In the genomic region with DNA sequence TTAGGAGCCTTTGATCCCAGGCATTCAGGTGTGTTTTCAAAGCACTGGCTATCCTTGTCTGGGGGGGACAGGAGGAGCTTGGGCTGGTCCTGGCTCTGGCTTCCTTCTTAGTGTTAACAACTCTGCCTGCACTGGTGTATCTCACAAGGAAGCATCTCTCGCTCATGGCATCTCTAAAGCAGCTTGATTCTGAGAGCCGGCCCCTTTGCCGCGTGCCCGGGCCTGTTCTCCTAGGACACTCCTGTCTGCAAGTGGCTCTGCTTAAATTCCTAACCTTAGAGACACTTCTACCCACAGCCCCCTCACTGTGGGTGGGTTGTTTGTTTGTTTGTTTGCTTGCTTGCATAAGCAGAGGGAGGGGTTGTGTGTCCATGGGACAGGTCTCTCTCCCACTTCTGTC, we compare ENCODE assay signal across 16 mouse cellular contexts. TPM values are rescaled to one million over a fixed set of nuclear protein-coding genes. Genes with fewer than 3 reads are reported as not detected.
DNase-seq lines count a peak whose midpoint lies in the region; ATAC-seq and TF ChIP-seq lines count a peak whose summit lies in the region.
"Had no signal": no experiment of that assay in that cellular context is flagged by ENCODE, and none has a peak within 500 bp of the region (broad histone marks: within the 10 kb centered on the region; RNA-seq: fewer than 3 reads in every experiment).

No protein-coding gene starts in this region.

- peak overlapping the region; percentile 89 for H3K27ac ChIP-seq in heart, embryonic 13.5 days (replicated peaks)
- H3K27ac ChIP-seq in midbrain, embryonic 10.5 days (replicated peaks): peak overlapping the region; percentile 82
- no peak overlapping the region for H3K27ac ChIP-seq in midbrain, postnatal 0 days (ENCODE audit: low read depth, low read length)
- H3K27ac ChIP-seq in embryonic facial prominence, embryonic 13.5 days: peak overlapping the region; percentile 86
- H3K27ac ChIP-seq in midbrain, embryonic 15.5 days: 0 out of 2 replicates have a peak overlapping the region, but pooled peaks have one; percentile 9
- H3K27ac ChIP-seq: hindbrain, embryonic 15.5 days; kidney, postnatal 0 days; liver, embryonic 15.5 days; neural tube, embryonic 13.5 days had no signal

- no peak for ATAC-seq in heart, embryonic 13.5 days (ENCODE audit: extremely low read depth, insufficient number of reproducible peaks, low FRiP score, low TSS enrichment)
- ATAC-seq in midbrain, postnatal 0 days (ENCODE audit: low FRiP score): no peak
- ATAC-seq in embryonic facial prominence, embryonic 13.5 days (ENCODE audit: insufficient number of reproducible peaks, insufficient read depth, low FRiP score, low TSS enrichment, low read depth): no peak
- no peak for ATAC-seq in midbrain, embryonic 15.5 days (replicated peaks)

- no peak for TF ChIP-seq CTCF in midbrain, postnatal 0 days (IDR thresholded peaks at IDR 0.05)

- no peaks in the 10 kb centered on the region for H3K27me3 ChIP-seq in heart, embryonic 13.5 days (replicated peaks)
- 0 out of 2 replicates have a peak, but pooled peaks cover 6% of the 10 kb centered on the region for H3K27me3 ChIP-seq in midbrain, embryonic 10.5 days (ENCODE audit: low read depth, poor library complexity, severe bottlenecking)
- no peaks in the 10 kb centered on the region for H3K27me3 ChIP-seq in midbrain, postnatal 0 days (ENCODE audit: insufficient read depth, low read length)
- no peaks in the 10 kb centered on the region for H3K27me3 ChIP-seq in embryonic facial prominence, embryonic 13.5 days
- no peaks in the 10 kb centered on the region for H3K27me3 ChIP-seq in midbrain, embryonic 15.5 days (replicated peaks)
- H3K27me3 ChIP-seq: hindbrain, embryonic 15.5 days; liver, embryonic 15.5 days; neural tube, embryonic 13.5 days had no signal

- H3K4me1 ChIP-seq in heart, embryonic 13.5 days: peaks cover 58% of the 10 kb centered on the region
- H3K4me1 ChIP-seq in midbrain, embryonic 10.5 days: peaks cover 76% of the 10 kb centered on the region
- peaks cover 9% of the 10 kb centered on the region; the same call in 1 of the 2 replicates for H3K4me1 ChIP-seq in midbrain, postnatal 0 days (ENCODE audit: insufficient read depth, low read length)
- H3K4me1 ChIP-seq in embryonic facial prominence, embryonic 13.5 days: peaks cover 71% of the 10 kb centered on the region
- peaks cover 42% of the 10 kb centered on the region for H3K4me1 ChIP-seq in midbrain, embryonic 15.5 days

- DNase-seq in heart, postnatal 25 days (ENCODE audit: low spot score): no peak
- no peak for DNase-seq in midbrain, embryonic 10.5 days (ENCODE audit: low spot score)
- DNase-seq in midbrain, postnatal 0 days (ENCODE audit: low spot score): no peak
- DNase-seq in embryo, embryonic 10 days (ENCODE audit: low spot score): no peak
- no peak for DNase-seq in lung, postnatal 25 days (ENCODE audit: low spot score)
- DNase-seq: adrenal gland, postnatal 10 days; heart, adult 18-20 months; layer of hippocampus, postnatal 36 days; thymus, postnatal 4 days had no signal

- WGBS in heart, embryonic 13.5 days: 42% methylated on average over 5 of the region's 5 CpGs
- 28% methylated on average over 5 of the region's 5 CpGs for WGBS in midbrain, embryonic 10.5 days
- WGBS in midbrain, postnatal 0 days: 28% methylated on average over 5 of the region's 5 CpGs
- 26% methylated on average over 5 of the region's 5 CpGs for WGBS in embryonic facial prominence, embryonic 13.5 days
- WGBS in midbrain, embryonic 15.5 days: 32% methylated on average over 5 of the region's 5 CpGs

- H3K4me2 ChIP-seq in heart, embryonic 13.5 days: no peak overlapping the region
- H3K4me2 ChIP-seq in midbrain, postnatal 0 days (ENCODE audit: low read depth, low read length, poor library complexity, severe bottlenecking): no peak overlapping the region
- H3K4me2 ChIP-seq in embryonic facial prominence, embryonic 13.5 days: no peak overlapping the region
- no peak overlapping the region for H3K4me2 ChIP-seq in midbrain, embryonic 15.5 days
- H3K4me2 ChIP-seq: hindbrain, embryonic 15.5 days; liver, embryonic 15.5 days; neural tube, embryonic 13.5 days had no signal

- no peak overlapping the region for H3K4me3 ChIP-seq in heart, embryonic 13.5 days
- H3K4me3 ChIP-seq in midbrain, embryonic 10.5 days: no peak overlapping the region
- H3K4me3 ChIP-seq in midbrain, postnatal 0 days (ENCODE audit: low read depth, low read length): no peak overlapping the region
- no peak overlapping the region for H3K4me3 ChIP-seq in embryonic facial prominence, embryonic 13.5 days
- H3K4me3 ChIP-seq in midbrain, embryonic 15.5 days: no peak overlapping the region
- H3K4me3 ChIP-seq: hindbrain, embryonic 15.5 days; liver, embryonic 15.5 days; neural tube, embryonic 13.5 days had no signal

- intact Hi-C loops in heart, postnatal 25 days (cut with DNase I): no loop called here

- no peaks in the 10 kb centered on the region for H3K9me3 ChIP-seq in heart, embryonic 13.5 days
- H3K9me3 ChIP-seq in midbrain, embryonic 10.5 days (replicated peaks): no peaks in the 10 kb centered on the region
- no peaks in the 10 kb centered on the region for H3K9me3 ChIP-seq in midbrain, postnatal 0 days (ENCODE audit: low read length)
- H3K9me3 ChIP-seq in embryonic facial prominence, embryonic 13.5 days: no peaks in the 10 kb centered on the region
- H3K9me3 ChIP-seq in midbrain, embryonic 15.5 days: no peaks in the 10 kb centered on the region
- H3K9me3 ChIP-seq: hindbrain, embryonic 15.5 days; liver, embryonic 15.5 days; neural tube, embryonic 13.5 days had no signal

- peak overlapping the region; percentile 62 for H3K9ac ChIP-seq in heart, embryonic 13.5 days
- no peak overlapping the region for H3K9ac ChIP-seq in midbrain, postnatal 0 days (replicated peaks; ENCODE audit: low read length, poor library complexity, severe bottlenecking)
- no peak overlapping the region for H3K9ac ChIP-seq in embryonic facial prominence, embryonic 13.5 days
- no peak overlapping the region for H3K9ac ChIP-seq in midbrain, embryonic 15.5 days
- H3K9ac ChIP-seq: hindbrain, embryonic 15.5 days; liver, embryonic 15.5 days had no signal

- H3K36me3 ChIP-seq in heart, embryonic 13.5 days: peaks cover 32% of the 10 kb centered on the region
- peaks cover 50% of the 10 kb centered on the region for H3K36me3 ChIP-seq in midbrain, embryonic 10.5 days
- H3K36me3 ChIP-seq in midbrain, postnatal 0 days (ENCODE audit: insufficient read depth, low read length): peaks cover 21% of the 10 kb centered on the region; the same call in 1 of the 2 replicates
- H3K36me3 ChIP-seq in embryonic facial prominence, embryonic 13.5 days: peaks cover 35% of the 10 kb centered on the region
- no peaks in the 10 kb centered on the region for H3K36me3 ChIP-seq in midbrain, embryonic 15.5 days (replicated peaks)

RNA-seq across cellular contexts. Expression of gene Cenpx, which starts 5.6 kb away (rescaled TPM):
- polyA plus RNA-seq in heart, embryonic 13.5 days (2015; fragmentation: Nextera tagmentation; extraction: Ambion mirVana): 120 and 122 TPM in 2 replicates
- total RNA-seq in heart, postnatal 25 days (2021): 10 to 100 TPM; 31.2 to 35.7 TPM
- polyA plus RNA-seq in midbrain, embryonic 10.5 days (2016; fragmentation: Nextera tagmentation; extraction: Ambion mirVana): 132 and 133 TPM in 2 replicates
- total RNA-seq in midbrain, postnatal 0 days (2014; rRNA removed): 70.8 and 76.0 TPM in 2 replicates
- polyA plus RNA-seq in midbrain, postnatal 0 days (2015; fragmentation: Nextera tagmentation; extraction: Ambion mirVana): 94.5 and 94.6 TPM in 2 replicates
- 132 and 154 TPM in 2 replicates for polyA plus RNA-seq in embryonic facial prominence, embryonic 13.5 days (2015; fragmentation: Nextera tagmentation; extraction: Ambion mirVana)
- polyA plus RNA-seq in midbrain, embryonic 15.5 days (2015; fragmentation: Nextera tagmentation; extraction: Ambion mirVana): 95.6 and 99.7 TPM in 2 replicates

RNA-seq across cellular contexts. Expression of gene Lrrc45, which starts 5.8 kb away (rescaled TPM):
- 27.8 and 28.1 TPM in 2 replicates for polyA plus RNA-seq in heart, embryonic 13.5 days (2015; fragmentation: Nextera tagmentation; extraction: Ambion mirVana)
- total RNA-seq in heart, postnatal 25 days (2021): 1 to 10 TPM; 5.6 to 6.2 TPM
- 57.0 and 57.7 TPM in 2 replicates for polyA plus RNA-seq in midbrain, embryonic 10.5 days (2016; fragmentation: Nextera tagmentation; extraction: Ambion mirVana)
- total RNA-seq in midbrain, postnatal 0 days (2014; rRNA removed): 44.8 and 47.8 TPM in 2 replicates
- polyA plus RNA-seq in midbrain, postnatal 0 days (2015; fragmentation: Nextera tagmentation; extraction: Ambion mirVana): 46.8 and 51.0 TPM in 2 replicates
- 71.0 and 77.8 TPM in 2 replicates for polyA plus RNA-seq in embryonic facial prominence, embryonic 13.5 days (2015; fragmentation: Nextera tagmentation; extraction: Ambion mirVana)
- 82.6 and 89.9 TPM in 2 replicates for polyA plus RNA-seq in midbrain, embryonic 15.5 days (2015; fragmentation: Nextera tagmentation; extraction: Ambion mirVana)

RNA-seq across cellular contexts. Expression of gene Rac3, which starts 13.3 kb away (rescaled TPM):
- 6.4 and 9.8 TPM in 2 replicates for polyA plus RNA-seq in heart, embryonic 13.5 days (2015; fragmentation: Nextera tagmentation; extraction: Ambion mirVana)
- 1 to 10 TPM; 1.2 to 1.8 TPM for total RNA-seq in heart, postnatal 25 days (2021)
- 32.4 and 41.9 TPM in 2 replicates for polyA plus RNA-seq in midbrain, embryonic 10.5 days (2016; fragmentation: Nextera tagmentation; extraction: Ambion mirVana)
- total RNA-seq in midbrain, postnatal 0 days (2014; rRNA removed): 766 and 788 TPM in 2 replicates
- 808 and 853 TPM in 2 replicates for polyA plus RNA-seq in midbrain, postnatal 0 days (2015; fragmentation: Nextera tagmentation; extraction: Ambion mirVana)
- 66.0 and 72.6 TPM in 2 replicates for polyA plus RNA-seq in embryonic facial prominence, embryonic 13.5 days (2015; fragmentation: Nextera tagmentation; extraction: Ambion mirVana)
- 560 and 572 TPM in 2 replicates for polyA plus RNA-seq in midbrain, embryonic 15.5 days (2015; fragmentation: Nextera tagmentation; extraction: Ambion mirVana)

RNA-seq across cellular contexts. Expression of gene Dcxr, which starts 19.1 kb away (rescaled TPM):
- 7.5 and 7.6 TPM in 2 replicates for polyA plus RNA-seq in heart, embryonic 13.5 days (2015; fragmentation: Nextera tagmentation; extraction: Ambion mirVana)
- total RNA-seq in heart, postnatal 25 days (2021): 1 to 10 TPM; 6.8 to 7.5 TPM
- 13.0 and 13.7 TPM in 2 replicates for polyA plus RNA-seq in midbrain, embryonic 10.5 days (2016; fragmentation: Nextera tagmentation; extraction: Ambion mirVana)
- total RNA-seq in midbrain, postnatal 0 days (2014; rRNA removed): 6.9 and 11.2 TPM in 2 replicates
- 9.9 and 12.3 TPM in 2 replicates for polyA plus RNA-seq in midbrain, postnatal 0 days (2015; fragmentation: Nextera tagmentation; extraction: Ambion mirVana)
- 17.9 and 18.3 TPM in 2 replicates for polyA plus RNA-seq in embryonic facial prominence, embryonic 13.5 days (2015; fragmentation: Nextera tagmentation; extraction: Ambion mirVana)
- 6.8 and 7.9 TPM in 2 replicates for polyA plus RNA-seq in midbrain, embryonic 15.5 days (2015; fragmentation: Nextera tagmentation; extraction: Ambion mirVana)

RNA-seq across cellular contexts. Expression of gene Cbr2, which starts 23.9 kb away (rescaled TPM):
- polyA plus RNA-seq in heart, embryonic 13.5 days (2015; fragmentation: Nextera tagmentation; extraction: Ambion mirVana): 2.1 and 3.8 TPM in 2 replicates
- total RNA-seq in heart, postnatal 25 days (2021): 10 to 100 TPM; 16.7 to 22.1 TPM
- polyA plus RNA-seq in midbrain, embryonic 10.5 days (2016; fragmentation: Nextera tagmentation; extraction: Ambion mirVana): 0.59 and 1.3 TPM in 2 replicates
- total RNA-seq in midbrain, postnatal 0 days (2014; rRNA removed): 3.6 and 5.2 TPM in 2 replicates
- 4.0 and 4.4 TPM in 2 replicates for polyA plus RNA-seq in midbrain, postnatal 0 days (2015; fragmentation: Nextera tagmentation; extraction: Ambion mirVana)
- polyA plus RNA-seq in embryonic facial prominence, embryonic 13.5 days (2015; fragmentation: Nextera tagmentation; extraction: Ambion mirVana): 27.1 and 32.3 TPM in 2 replicates
- 1.2 and 2.2 TPM in 2 replicates for polyA plus RNA-seq in midbrain, embryonic 15.5 days (2015; fragmentation: Nextera tagmentation; extraction: Ambion mirVana)
